Mouse (Mus musculus): ENCODE data around the gene Prelid1.

Prelid1 gene

GRCm38 (mm10) chr13:55335701-55336100 lies 15.4 kb downstream of the Prelid1 start:
- DNase-seq, result no peak

GRCm38 (mm10) chr13:55337341-55337975 lies 17.2 kb downstream of the Prelid1 start:
- DNase-seq, result no peak

DNA sequence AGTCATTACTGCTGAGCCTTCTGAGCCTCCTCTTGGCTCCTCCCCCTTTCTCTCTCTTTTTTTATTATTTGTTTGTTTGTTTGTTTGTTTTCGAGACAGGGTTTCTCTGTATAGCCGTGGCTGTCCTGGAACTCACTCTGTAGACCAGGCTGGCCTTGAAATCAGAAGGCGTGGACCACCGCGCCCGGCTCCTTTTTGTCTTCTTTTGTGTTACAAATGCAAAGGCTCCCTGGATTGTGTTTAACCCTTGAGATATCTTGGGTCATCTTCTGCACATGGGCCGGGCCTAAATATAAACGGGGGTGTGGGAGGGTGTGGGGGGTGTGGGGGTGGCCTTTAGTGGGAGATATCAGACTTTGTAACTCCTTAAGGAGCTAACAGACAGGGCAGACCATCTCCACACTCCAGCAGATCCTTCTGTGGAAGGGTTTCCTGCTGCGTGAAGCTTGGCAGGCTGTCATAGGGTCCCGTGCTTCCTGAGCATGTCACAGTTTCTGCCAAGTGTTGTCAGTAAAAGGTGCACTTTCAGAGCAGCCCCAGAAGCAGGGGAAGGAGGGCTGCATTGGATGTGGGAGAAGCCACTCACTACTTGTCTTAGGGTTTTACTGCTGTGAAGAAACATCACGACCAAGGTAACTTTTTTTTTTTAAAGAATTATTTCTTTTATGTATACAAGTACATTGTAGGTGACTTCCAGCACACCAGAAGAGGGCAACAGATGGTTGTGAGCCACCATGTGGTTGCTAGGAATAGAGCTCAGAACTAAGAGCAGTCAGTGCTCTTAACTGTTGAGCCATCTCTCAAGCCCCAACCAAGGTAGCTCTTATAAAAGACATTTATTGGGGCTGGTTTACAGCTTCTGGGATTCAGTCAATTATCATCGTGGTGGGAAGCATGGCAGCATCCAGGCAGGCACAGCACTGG lies 18.1 kb downstream of the Prelid1 start:
- no peak for DNase-seq

DNA sequence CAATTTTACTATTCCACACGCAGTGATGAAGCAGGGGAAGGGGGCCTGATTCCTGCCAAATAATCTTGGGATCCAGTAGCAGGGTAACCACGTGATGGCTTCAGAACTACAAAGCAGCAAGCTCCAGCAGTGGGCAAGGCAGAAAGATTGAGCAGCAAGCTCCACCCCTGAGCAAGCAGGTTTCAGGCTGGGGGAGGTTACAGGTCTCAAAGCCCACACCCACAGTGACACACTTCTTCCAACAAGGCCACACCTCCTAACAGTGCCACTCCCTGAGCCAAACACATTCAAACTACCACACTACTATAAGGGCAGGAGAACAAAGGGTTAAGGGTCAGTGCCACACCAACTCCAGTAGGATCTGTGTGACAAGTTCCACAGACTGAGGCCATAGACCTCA lies 19.0 kb downstream of the Prelid1 start:
- no peak for DNase-seq

DNA sequence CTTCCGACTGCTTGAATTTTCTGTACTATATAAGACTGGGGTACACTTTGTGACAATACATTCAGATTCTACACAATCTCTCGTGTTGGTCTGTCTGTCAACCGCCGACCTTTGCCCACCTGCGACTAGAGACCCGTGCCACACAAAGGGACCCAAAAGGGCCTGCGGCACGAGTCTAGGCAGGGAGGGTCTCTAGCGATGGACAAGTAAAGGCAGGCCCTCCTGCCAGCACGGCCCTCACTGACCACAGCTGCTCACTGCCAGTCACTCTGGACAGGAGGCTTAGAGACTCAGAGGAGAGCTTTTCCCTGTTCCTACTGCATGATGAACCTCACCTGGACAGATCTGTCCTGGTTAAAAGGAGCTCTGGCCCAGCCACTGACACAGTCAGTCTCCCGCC lies 22.2 kb downstream of the Prelid1 start:
- DNase-seq, result no peak

GRCm38 (mm10) chr13:55344286-55344685 lies 24.0 kb downstream of the Prelid1 start:
- no peak for DNase-seq

DNA sequence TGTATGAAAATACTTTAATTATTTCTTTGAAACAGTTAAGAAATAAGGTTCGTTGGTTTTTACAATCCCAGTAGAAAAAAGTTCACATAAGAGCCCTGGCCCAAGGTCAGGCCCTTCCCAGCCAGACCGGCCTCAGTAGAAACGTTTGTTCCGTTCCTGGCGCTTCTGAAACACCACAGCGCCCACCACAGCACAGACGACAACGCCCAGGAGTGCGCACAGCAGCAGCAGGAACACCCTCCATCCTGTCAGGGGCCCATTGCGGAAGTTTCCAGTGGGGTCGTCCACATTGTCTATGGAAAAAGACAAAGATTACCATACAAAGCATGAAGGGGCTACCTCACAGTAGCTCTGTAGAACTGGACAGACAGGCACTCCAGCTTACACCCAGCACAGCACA lies 26.4 kb downstream of the Prelid1 start:
- DNase-seq, result no peak

DNA sequence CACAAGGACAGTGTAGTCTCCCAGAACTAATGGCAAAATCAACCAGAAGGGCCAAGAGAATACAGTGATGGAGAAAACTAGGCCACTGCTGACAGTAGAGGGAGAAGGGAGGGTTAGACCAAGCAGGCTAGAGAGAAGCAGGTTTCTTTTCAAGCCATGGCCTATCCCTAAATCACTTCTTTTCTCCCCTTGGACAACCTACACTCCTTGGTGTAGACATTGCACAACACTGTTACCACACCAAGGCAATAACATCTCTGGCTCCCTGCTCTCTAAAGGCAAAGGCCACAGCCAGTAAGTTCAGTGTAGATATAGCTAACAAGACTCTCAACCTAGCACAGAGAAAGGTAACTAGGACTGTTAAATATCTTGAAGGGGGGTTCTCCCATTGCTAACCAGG lies 40.8 kb downstream of the Prelid1 start:
- DNase-seq, result no peak

GRCm38 (mm10) chr13:55361974-55362452 lies 41.7 kb downstream of the Prelid1 start:
- DNase-seq, result no peak

GRCm38 (mm10) chr13:55362453-55363060 lies 42.3 kb downstream of the Prelid1 start, which contains the start of gene Lman2:
TSS of gene Lman2 (minus strand) at chr13:55362783.
- peak; percentile 85 to 87 for DNase-seq

GRCm38 (mm10) chr13:55368401-55368800 lies 48.1 kb downstream of the Prelid1 start:
- DNase-seq, result no peak

GRCm38 (mm10) chr13:55369531-55370114 lies 49.3 kb downstream of the Prelid1 start, which contains the start of gene Rgs14:
TSS of gene Rgs14 (plus strand) at chr13:55369732.
- peak; percentile 68 to 71 for DNase-seq

DNA sequence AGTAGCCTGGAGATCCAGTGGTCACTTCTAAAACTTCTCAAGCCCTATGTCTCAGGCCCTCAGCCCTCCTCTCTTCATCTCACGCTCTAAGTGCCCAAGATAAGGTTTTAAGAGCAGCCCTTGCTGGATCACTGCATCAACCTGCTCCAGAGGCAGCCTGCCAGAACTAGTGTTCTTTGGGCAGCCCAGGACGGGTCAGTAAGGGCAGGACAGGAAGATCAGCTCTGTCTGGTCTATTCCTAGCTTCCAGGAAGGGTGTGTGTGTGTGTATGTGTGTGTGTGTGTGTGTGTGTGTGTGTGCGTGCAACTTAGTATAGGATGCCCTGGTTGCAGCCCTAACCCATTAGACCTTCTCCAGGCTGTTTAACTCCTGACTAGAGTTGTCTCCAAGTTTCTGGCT lies 49.9 kb downstream of the Prelid1 start:
- no peak for DNase-seq

GRCm38 (mm10) chr13:55371007-55371681 lies 50.8 kb downstream of the Prelid1 start:
- DNase-seq, result no peak

GRCm38 (mm10) chr13:55371740-55372139 lies 51.4 kb downstream of the Prelid1 start:
- no peak for DNase-seq

- DNase-seq, result no peak
Observed at GRCm38 (mm10) chr13:55374206-55374924, 54.1 kb downstream of the Prelid1 start.
